In genomic region chr15:10696478-10697234, GRCm38 (mm10) we compare ENCODE assay signal across 12 mouse cellular contexts. TPM values are rescaled to one million over a fixed set of nuclear protein-coding genes. Genes with fewer than 3 reads are reported as not detected.
DNase-seq lines count a peak whose midpoint lies in the region; ATAC-seq and TF ChIP-seq lines count a peak whose summit lies in the region.
"Had no signal": no experiment of that assay in that cellular context is flagged by ENCODE, and none has a peak within 500 bp of the region (broad histone marks: within the 10 kb centered on the region; RNA-seq: fewer than 3 reads in every experiment).

No protein-coding gene starts in this region.

- no peaks in the 10 kb centered on the region for H3K9me3 ChIP-seq in liver, embryonic 12.5 days (replicated peaks)
- no peaks in the 10 kb centered on the region for H3K9me3 ChIP-seq in embryonic facial prominence, embryonic 15.5 days (replicated peaks)
- no peaks in the 10 kb centered on the region for H3K9me3 ChIP-seq in hindbrain, postnatal 0 days (ENCODE audit: low read length)
- H3K9me3 ChIP-seq: intestine, embryonic 15.5 days; midbrain, embryonic 13.5 days had no signal

- no peak for TF ChIP-seq POLR2A in liver, adult 2 months (IDR thresholded peaks at IDR 0.05; ENCODE audit: extremely low read depth, insufficient read depth, low read length)

- H3K36me3 ChIP-seq in liver, adult 2 months (ENCODE audit: control insufficient read depth, insufficient read depth, low read length), result peaks cover 3% of the 10 kb centered on the region; the same call in 1 of the 2 replicates
- H3K36me3 ChIP-seq in liver, embryonic 12.5 days, result no peaks in the 10 kb centered on the region
- no peaks in the 10 kb centered on the region for H3K36me3 ChIP-seq in embryonic facial prominence, embryonic 15.5 days
- no peaks in the 10 kb centered on the region for H3K36me3 ChIP-seq in hindbrain, postnatal 0 days (ENCODE audit: insufficient read depth, low read length)
- H3K36me3 ChIP-seq: intestine, embryonic 15.5 days; midbrain, embryonic 13.5 days had no signal

- ATAC-seq in liver, embryonic 12.5 days, result no peak
- ATAC-seq in embryonic facial prominence, embryonic 15.5 days (ENCODE audit: insufficient number of reproducible peaks, low FRiP score, low TSS enrichment, low read depth), result no peak
- peak; percentile 55 for ATAC-seq in hindbrain, postnatal 0 days
- ATAC-seq: intestine, embryonic 15.5 days; lung, postnatal 0 days; midbrain, embryonic 13.5 days had no signal

- H3K4me2 ChIP-seq in liver, embryonic 12.5 days, result no peak overlapping the region
- no peak overlapping the region for H3K4me2 ChIP-seq in embryonic facial prominence, embryonic 15.5 days (replicated peaks)
- no peak overlapping the region for H3K4me2 ChIP-seq in hindbrain, postnatal 0 days (ENCODE audit: low read depth, low read length)
- H3K4me2 ChIP-seq: intestine, embryonic 15.5 days; midbrain, embryonic 13.5 days had no signal

- DNase-seq in liver, adult 2 months (ENCODE audit: extremely low read depth, low read depth, low spot score), result peak; percentile 84
- DNase-seq in hindbrain, postnatal 0 days (ENCODE audit: low spot score), result no peak
- peak; percentile 22 for DNase-seq in right cerebral cortex, postnatal 25 days
- DNase-seq in natural killer cell, adult 2 months (ENCODE audit: low spot score in 2 of 2), result no peak
- no peak for DNase-seq in embryo, embryonic 10 days (ENCODE audit: low spot score)
- DNase-seq: kidney, postnatal 14 days had no signal

- H3K9ac ChIP-seq in liver, adult 2 months (ENCODE audit: low read depth, low read length), result peak overlapping the region; percentile 49; the same call in 1 of the 2 replicates
- H3K9ac ChIP-seq in liver, embryonic 12.5 days, result no peak overlapping the region
- H3K9ac ChIP-seq in embryonic facial prominence, embryonic 15.5 days, result no peak overlapping the region
- no peak overlapping the region for H3K9ac ChIP-seq in hindbrain, postnatal 0 days (replicated peaks; ENCODE audit: low read length)
- H3K9ac ChIP-seq: intestine, embryonic 15.5 days; midbrain, embryonic 13.5 days had no signal

- peaks cover 46% of the 10 kb centered on the region for H3K79me2 ChIP-seq in liver, adult 2 months (ENCODE audit: control insufficient read depth, insufficient read depth, low read length)

- no peak for TF ChIP-seq CTCF in liver, adult 2 months (IDR thresholded peaks at IDR 0.05; ENCODE audit: low read depth, low read length)
- TF ChIP-seq CTCF in hindbrain, postnatal 0 days (IDR thresholded peaks at IDR 0.05; ENCODE audit: low read depth), result no peak

- no peak overlapping the region for H3K4me3 ChIP-seq in liver, adult 2 months (ENCODE audit: insufficient read depth, low read depth, low read length)
- no peak overlapping the region for H3K4me3 ChIP-seq in liver, embryonic 12.5 days
- H3K4me3 ChIP-seq in embryonic facial prominence, embryonic 15.5 days (replicated peaks), result no peak overlapping the region
- H3K4me3 ChIP-seq in hindbrain, postnatal 0 days (ENCODE audit: low read length), result no peak overlapping the region
- H3K4me3 ChIP-seq: intestine, embryonic 15.5 days; midbrain, embryonic 13.5 days had no signal

- H3K27ac ChIP-seq in liver, adult 2 months (replicated peaks; ENCODE audit: insufficient read depth, low read depth, low read length), result peak overlapping the region; percentile 77
- no peak overlapping the region for H3K27ac ChIP-seq in liver, embryonic 12.5 days
- H3K27ac ChIP-seq in embryonic facial prominence, embryonic 15.5 days (replicated peaks), result 0 out of 2 replicates have a peak overlapping the region, but pooled peaks have one; percentile 23
- no peak overlapping the region for H3K27ac ChIP-seq in hindbrain, postnatal 0 days
- H3K27ac ChIP-seq: intestine, embryonic 15.5 days had no signal

- 41% methylated on average over 8 of the region's 8 CpGs for WGBS in liver, adult 2 months
- 58% methylated on average over 8 of the region's 8 CpGs for WGBS in liver, embryonic 12.5 days (ENCODE audit: insufficient replicate concordance)
- WGBS in embryonic facial prominence, embryonic 15.5 days, result 73% methylated on average over 8 of the region's 8 CpGs
- 69% methylated on average over 8 of the region's 8 CpGs for WGBS in hindbrain, postnatal 0 days

- H3K27me3 ChIP-seq in liver, adult 2 months (ENCODE audit: control insufficient read depth, insufficient read depth, low read length), result no peaks in the 10 kb centered on the region
- no peaks in the 10 kb centered on the region for H3K27me3 ChIP-seq in liver, embryonic 12.5 days (replicated peaks)
- H3K27me3 ChIP-seq in embryonic facial prominence, embryonic 15.5 days, result no peaks in the 10 kb centered on the region
- no peaks in the 10 kb centered on the region for H3K27me3 ChIP-seq in hindbrain, postnatal 0 days (ENCODE audit: insufficient read depth, low read length)
- H3K27me3 ChIP-seq: intestine, embryonic 15.5 days; midbrain, embryonic 13.5 days had no signal

- H3K4me1 ChIP-seq in liver, adult 2 months (ENCODE audit: control insufficient read depth, insufficient read depth, low read length), result peaks cover 16% of the 10 kb centered on the region
- peaks cover 10% of the 10 kb centered on the region for H3K4me1 ChIP-seq in liver, embryonic 12.5 days
- H3K4me1 ChIP-seq in embryonic facial prominence, embryonic 15.5 days, result peaks cover 28% of the 10 kb centered on the region
- H3K4me1 ChIP-seq in hindbrain, postnatal 0 days (ENCODE audit: insufficient read depth, low read length), result 0 out of 2 replicates have a peak, but pooled peaks cover 4% of the 10 kb centered on the region
- H3K4me1 ChIP-seq: intestine, embryonic 15.5 days had no signal

RNA-seq across cellular contexts. Expression of gene Rai14, which starts 17.8 kb away (rescaled TPM):
- total RNA-seq in liver, adult 2 months (2014; rRNA removed), result 12.4 and 17.1 TPM in 2 replicates
- polyA plus RNA-seq in liver, adult 2 months (2012; rRNA removed), result 3.4 and 3.5 TPM in 2 replicates
- polyA plus RNA-seq in liver, embryonic 12.5 days (2016; fragmentation: Nextera tagmentation; extraction: Ambion mirVana), result 9.2 and 9.7 TPM in 2 replicates
- 54.7 and 59.5 TPM in 2 replicates for polyA plus RNA-seq in embryonic facial prominence, embryonic 15.5 days (2015; fragmentation: Nextera tagmentation; extraction: Ambion mirVana)
- total RNA-seq in hindbrain, postnatal 0 days (2014; rRNA removed), result 9.0 and 11.0 TPM in 2 replicates
- polyA plus RNA-seq in hindbrain, postnatal 0 days (2015; fragmentation: Nextera tagmentation; extraction: Ambion mirVana), result 5.1 and 5.7 TPM in 2 replicates
- total RNA-seq: neutrophil, adult 5-6 weeks had no signal

Comparison
In these comparisons a context has a peak if more than half of its experiments do, and no peak if none do; other contexts are left out.
1. H3K27ac ChIP-seq: peak in liver, adult 2 months (single experiment) and embryonic facial prominence, embryonic 15.5 days (single experiment); none in liver, embryonic 12.5 days (single experiment) and hindbrain, postnatal 0 days (single experiment).
2. DNase-seq: peak in liver, adult 2 months (single experiment) and right cerebral cortex, postnatal 25 days (single experiment); none in hindbrain, postnatal 0 days (single experiment), natural killer cell, adult 2 months (0 of 2) and embryo, embryonic 10 days (single experiment).